Mouse (Mus musculus): ENCODE measurements around the gene Lce1a2. TPM values are rescaled to one million over a fixed set of nuclear protein-coding genes. Genes with fewer than 3 reads are reported as not detected.
"Not testable (repeated sequence)": the region's sequence is repeated elsewhere in the genome, so short reads cannot be mapped to it uniquely, and the experiment has no call there.

Gene Lce1a2
- total RNA-seq (2014; rRNA removed) (not detected in 2 replicates), polyA plus RNA-seq (2012; rRNA removed) (not detected in 2 replicates)

- H3K4me1 ChIP-seq (ENCODE audit: control insufficient read depth, insufficient read depth, low read length): no peaks in the 10 kb centered on the region
- DNase-seq (ENCODE audit: extremely low read depth, low read depth, low spot score): no peak
- no peak within 1 kb of the TSS for H3K27ac ChIP-seq (replicated peaks; ENCODE audit: insufficient read depth, low read depth, low read length)
- no peaks in the 10 kb centered on the region for H3K36me3 ChIP-seq (ENCODE audit: control insufficient read depth, insufficient read depth, low read length)
- H3K79me2 ChIP-seq (ENCODE audit: control insufficient read depth, insufficient read depth, low read length): no peaks in the 10 kb centered on the region
- TF ChIP-seq CTCF (IDR thresholded peaks at IDR 0.05; ENCODE audit: low read depth, low read length) (no peak), POLR2A (IDR thresholded peaks at IDR 0.05; ENCODE audit: extremely low read depth, insufficient read depth, low read length) (no peak)
- no peak within 1 kb of the TSS for H3K9ac ChIP-seq (ENCODE audit: low read depth, low read length)
- H3K4me3 ChIP-seq (ENCODE audit: insufficient read depth, low read depth, low read length): no peak within 1 kb of the TSS
- no peaks in the 10 kb centered on the region for H3K27me3 ChIP-seq (ENCODE audit: control insufficient read depth, insufficient read depth, low read length)
These were observed at the start of gene Lce1a2 for GRCm38 (mm10) chr3:92670215-92670614. Lce1a2 (minus strand) TSS chr3:92670315.

GRCm38 (mm10) chr3:92715122-92715521 lies 45.0 kb upstream of the Lce1a2 start:
- Histone ChIP-seq H3K36me3 (ENCODE audit: control insufficient read depth, insufficient read depth, low read length) (no peaks in the 10 kb centered on the region), H3K9ac (ENCODE audit: low read depth, low read length) (no peak overlapping the region), H3K79me2 (ENCODE audit: control insufficient read depth, insufficient read depth, low read length) (no peaks in the 10 kb centered on the region), H3K4me1 (ENCODE audit: control insufficient read depth, insufficient read depth, low read length) (no peaks in the 10 kb centered on the region), H3K27ac (replicated peaks; ENCODE audit: insufficient read depth, low read depth, low read length) (no peak overlapping the region), H3K27me3 (ENCODE audit: control insufficient read depth, insufficient read depth, low read length) (no peaks in the 10 kb centered on the region), H3K4me3 (ENCODE audit: insufficient read depth, low read depth, low read length) (no peak overlapping the region)
- TF ChIP-seq POLR2A (IDR thresholded peaks at IDR 0.05; ENCODE audit: extremely low read depth, insufficient read depth, low read length) (no peak), CTCF (IDR thresholded peaks at IDR 0.05; ENCODE audit: low read depth, low read length) (no peak)
- DNase-seq (ENCODE audit: extremely low read depth, low read depth, low spot score): no peak

GRCm38 (mm10) chr3:92708974-92709373 lies 38.9 kb upstream of the Lce1a2 start, which contains the start of gene Lce1e:
Lce1e (minus strand) TSS chr3:92709074.
- no peak for TF ChIP-seq CTCF (IDR thresholded peaks at IDR 0.05; ENCODE audit: low read depth, low read length)
- no peak for TF ChIP-seq POLR2A (IDR thresholded peaks at IDR 0.05; ENCODE audit: extremely low read depth, insufficient read depth, low read length)
- Histone ChIP-seq H3K4me1 (ENCODE audit: control insufficient read depth, insufficient read depth, low read length) (no peaks in the 10 kb centered on the region), H3K79me2 (ENCODE audit: control insufficient read depth, insufficient read depth, low read length) (no peaks in the 10 kb centered on the region), H3K9ac (ENCODE audit: low read depth, low read length) (no peak within 1 kb of the TSS), H3K27ac (replicated peaks; ENCODE audit: insufficient read depth, low read depth, low read length) (no peak within 1 kb of the TSS), H3K27me3 (ENCODE audit: control insufficient read depth, insufficient read depth, low read length) (no peaks in the 10 kb centered on the region), H3K4me3 (ENCODE audit: insufficient read depth, low read depth, low read length) (no peak within 1 kb of the TSS), H3K36me3 (ENCODE audit: control insufficient read depth, insufficient read depth, low read length) (no peaks in the 10 kb centered on the region)
- no peak for DNase-seq (ENCODE audit: extremely low read depth, low read depth, low spot score)
- WGBS: 74% methylated on average over 2 of the region's 2 CpGs

GRCm38 (mm10) chr3:92694613-92695012 lies 24.5 kb upstream of the Lce1a2 start:
- no peaks in the 10 kb centered on the region for H3K27me3 ChIP-seq (ENCODE audit: control insufficient read depth, insufficient read depth, low read length)
- H3K36me3 ChIP-seq (ENCODE audit: control insufficient read depth, insufficient read depth, low read length): no peaks in the 10 kb centered on the region
- TF ChIP-seq CTCF (IDR thresholded peaks at IDR 0.05; ENCODE audit: low read depth, low read length) (no peak), POLR2A (IDR thresholded peaks at IDR 0.05; ENCODE audit: extremely low read depth, insufficient read depth, low read length) (no peak)
- no peak for DNase-seq (ENCODE audit: extremely low read depth, low read depth, low spot score)
- no peak overlapping the region for H3K4me3 ChIP-seq (ENCODE audit: insufficient read depth, low read depth, low read length)
- 17% methylated on average over 1 of the region's 1 CpGs for WGBS
- no peak overlapping the region for H3K9ac ChIP-seq (ENCODE audit: low read depth, low read length)
- H3K4me1 ChIP-seq (ENCODE audit: control insufficient read depth, insufficient read depth, low read length): no peaks in the 10 kb centered on the region
- H3K79me2 ChIP-seq (ENCODE audit: control insufficient read depth, insufficient read depth, low read length): no peaks in the 10 kb centered on the region
- H3K27ac ChIP-seq (replicated peaks; ENCODE audit: insufficient read depth, low read depth, low read length): no peak overlapping the region

GRCm38 (mm10) chr3:92691688-92692087 lies 21.6 kb upstream of the Lce1a2 start:
- Histone ChIP-seq H3K9ac (ENCODE audit: low read depth, low read length) (no peak overlapping the region), H3K27ac (replicated peaks; ENCODE audit: insufficient read depth, low read depth, low read length) (no peak overlapping the region), H3K36me3 (ENCODE audit: control insufficient read depth, insufficient read depth, low read length) (no peaks in the 10 kb centered on the region), H3K4me3 (ENCODE audit: insufficient read depth, low read depth, low read length) (no peak overlapping the region), H3K4me1 (ENCODE audit: control insufficient read depth, insufficient read depth, low read length) (no peaks in the 10 kb centered on the region), H3K27me3 (ENCODE audit: control insufficient read depth, insufficient read depth, low read length) (no peaks in the 10 kb centered on the region), H3K79me2 (ENCODE audit: control insufficient read depth, insufficient read depth, low read length) (no peaks in the 10 kb centered on the region)
- no peak for DNase-seq (ENCODE audit: extremely low read depth, low read depth, low spot score)
- TF ChIP-seq POLR2A (IDR thresholded peaks at IDR 0.05; ENCODE audit: extremely low read depth, insufficient read depth, low read length): no peak
- TF ChIP-seq CTCF (IDR thresholded peaks at IDR 0.05; ENCODE audit: low read depth, low read length): no peak

GRCm38 (mm10) chr3:92689154-92689553 lies 19.0 kb upstream of the Lce1a2 start:
- not testable (repeated sequence) for H3K4me3 ChIP-seq (ENCODE audit: insufficient read depth, low read depth, low read length); H3K27ac ChIP-seq (replicated peaks; ENCODE audit: insufficient read depth, low read depth, low read length); DNase-seq (ENCODE audit: extremely low read depth, low read depth, low spot score); H3K36me3 ChIP-seq (ENCODE audit: control insufficient read depth, insufficient read depth, low read length); H3K4me1 ChIP-seq (ENCODE audit: control insufficient read depth, insufficient read depth, low read length); H3K79me2 ChIP-seq (ENCODE audit: control insufficient read depth, insufficient read depth, low read length); H3K27me3 ChIP-seq (ENCODE audit: control insufficient read depth, insufficient read depth, low read length); H3K9ac ChIP-seq (ENCODE audit: low read depth, low read length)
- 61% methylated on average over 16 of the region's 16 CpGs for WGBS

Data from liver, adult 2 months (tissue).